11 mouse cellular contexts compared by ENCODE assay signal in the genomic region with DNA sequence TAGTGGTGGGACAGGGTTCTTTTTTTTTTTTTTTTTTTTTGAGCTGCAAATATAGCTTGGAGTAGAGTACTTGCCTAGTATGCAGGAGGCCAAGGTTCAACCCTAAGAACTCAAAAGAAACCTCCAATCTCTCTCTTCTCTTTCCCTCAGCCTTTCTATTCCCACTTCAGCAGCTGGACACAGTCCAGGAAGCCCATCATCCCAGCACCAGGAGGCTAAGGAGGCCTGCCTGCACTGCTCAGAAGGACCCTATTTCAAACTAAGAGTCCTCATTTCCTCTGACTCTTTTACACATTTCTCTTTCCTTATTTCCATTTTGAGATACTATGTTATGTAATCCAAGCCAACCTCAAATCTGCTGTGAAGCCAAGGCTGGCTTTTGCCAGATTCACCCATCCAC.
DNase-seq lines count a peak whose midpoint lies in the region; ATAC-seq and TF ChIP-seq lines count a peak whose summit lies in the region.
"Had no signal": no experiment of that assay in that cellular context is flagged by ENCODE, and none has a peak within 500 bp of the region (broad histone marks: within the 10 kb centered on the region; RNA-seq: fewer than 3 reads in every experiment).

No protein-coding gene starts in this region.

- no peak overlapping the region for H3K9ac ChIP-seq in heart, embryonic 15.5 days
- no peak overlapping the region for H3K9ac ChIP-seq in lung, postnatal 0 days (replicated peaks; ENCODE audit: low read depth)
- no peak overlapping the region for H3K9ac ChIP-seq in forebrain, embryonic 16.5 days (replicated peaks; ENCODE audit: low read depth, low read length)

- H3K4me2 ChIP-seq in heart, embryonic 15.5 days: no peak overlapping the region
- no peak overlapping the region for H3K4me2 ChIP-seq in lung, postnatal 0 days (replicated peaks; ENCODE audit: low read depth, low read length)
- H3K4me2 ChIP-seq in forebrain, embryonic 16.5 days (ENCODE audit: low read length): no peak overlapping the region

- no peak for TF ChIP-seq EP300 in lung, postnatal 0 days (IDR thresholded peaks at IDR 0.05)

- H3K36me3 ChIP-seq in heart, embryonic 15.5 days: peaks cover 16% of the 10 kb centered on the region; the same call in 1 of the 2 replicates
- no peaks in the 10 kb centered on the region for H3K36me3 ChIP-seq in lung, postnatal 0 days (ENCODE audit: insufficient read depth, low read length)
- no peaks in the 10 kb centered on the region; the same call in 1 of the 2 replicates for H3K36me3 ChIP-seq in forebrain, embryonic 16.5 days (ENCODE audit: control insufficient read depth, insufficient read depth)

- no peak for TF ChIP-seq CTCF in lung, postnatal 0 days (IDR thresholded peaks at IDR 0.05)

- ATAC-seq in heart, embryonic 15.5 days (replicated peaks; ENCODE audit: insufficient number of reproducible peaks, insufficient read depth, low FRiP score, low read depth): no peak
- no peak for ATAC-seq in lung, postnatal 0 days
- peak; percentile 61 for ATAC-seq in forebrain, embryonic 16.5 days

- H3K9me3 ChIP-seq in heart, embryonic 15.5 days (replicated peaks): no peaks in the 10 kb centered on the region
- H3K9me3 ChIP-seq in lung, postnatal 0 days (ENCODE audit: low read length): no peaks in the 10 kb centered on the region
- no peaks in the 10 kb centered on the region for H3K9me3 ChIP-seq in forebrain, embryonic 16.5 days (ENCODE audit: control insufficient read depth, low read length)
- H3K9me3 ChIP-seq: G1E had no signal

- no peak for DNase-seq in heart, adult 18-20 months
- DNase-seq in lung, postnatal 0 days (ENCODE audit: low spot score): peak; percentile 30
- no peak for DNase-seq in lung, postnatal 25 days (ENCODE audit: low spot score)
- DNase-seq in kidney, postnatal 10 days: peak; percentile 69
- DNase-seq in right cerebral cortex, adult 18-20 months: no peak
- DNase-seq in right cerebral cortex, postnatal 25 days: no peak
- DNase-seq: adrenal gland, adult 2 months; cerebellum, adult 11-12 months had no signal

- H3K27ac ChIP-seq in heart, embryonic 15.5 days: 0 out of 2 replicates have a peak overlapping the region, but pooled peaks have one; percentile 47
- no peak overlapping the region for H3K27ac ChIP-seq in lung, postnatal 0 days (ENCODE audit: low read length)
- 0 out of 2 replicates have a peak overlapping the region, but pooled peaks have one; percentile 6 for H3K27ac ChIP-seq in forebrain, embryonic 16.5 days (ENCODE audit: low read length)

- H3K27me3 ChIP-seq in heart, embryonic 15.5 days: no peaks in the 10 kb centered on the region
- H3K27me3 ChIP-seq in lung, postnatal 0 days (replicated peaks; ENCODE audit: insufficient read depth, low read length): no peaks in the 10 kb centered on the region
- H3K27me3 ChIP-seq in forebrain, embryonic 16.5 days (replicated peaks; ENCODE audit: control insufficient read depth, insufficient read depth, low read length): no peaks in the 10 kb centered on the region

- H3K4me3 ChIP-seq in heart, embryonic 15.5 days: no peak overlapping the region
- H3K4me3 ChIP-seq in lung, postnatal 0 days (ENCODE audit: low read depth, low read length): no peak overlapping the region
- H3K4me3 ChIP-seq in forebrain, embryonic 16.5 days (replicated peaks; ENCODE audit: low read length): no peak overlapping the region

- H3K4me1 ChIP-seq in heart, embryonic 15.5 days (replicated peaks): peaks cover 17% of the 10 kb centered on the region
- no peaks in the 10 kb centered on the region for H3K4me1 ChIP-seq in lung, postnatal 0 days (ENCODE audit: insufficient read depth, low read depth, low read length)
- peaks cover 20% of the 10 kb centered on the region for H3K4me1 ChIP-seq in forebrain, embryonic 16.5 days (replicated peaks; ENCODE audit: control insufficient read depth, insufficient read depth, low read length)

Comparison
In these comparisons a context has a peak if more than half of its experiments do, and no peak if none do; other contexts are left out.
1. DNase-seq: peak in lung, postnatal 0 days (single experiment) and kidney, postnatal 10 days (single experiment); none in heart, adult 18-20 months (0 of 2), lung, postnatal 25 days (single experiment), right cerebral cortex, adult 18-20 months (single experiment) and right cerebral cortex, postnatal 25 days (single experiment).